Mouse (Mus musculus) spleen, adult 18-20 months (tissue): ENCODE results near the gene Eml1.
"Not testable (repeated sequence)": the region's sequence is repeated elsewhere in the genome, so short reads cannot be mapped to it uniquely, and the experiment has no call there.

Source experiments
- DNase-seq, 2 experiments: peaks; one replicate each; pipeline ENCODE4 v3.0.0; 2022; ENCODE audit warnings: mixed read lengths in 2 of 2

The Eml1 gene

GRCm38 (mm10) chr12:108478714-108479113 is 108.0 kb downstream of the Eml1 start:
- DNase-seq: no peak

DNA sequence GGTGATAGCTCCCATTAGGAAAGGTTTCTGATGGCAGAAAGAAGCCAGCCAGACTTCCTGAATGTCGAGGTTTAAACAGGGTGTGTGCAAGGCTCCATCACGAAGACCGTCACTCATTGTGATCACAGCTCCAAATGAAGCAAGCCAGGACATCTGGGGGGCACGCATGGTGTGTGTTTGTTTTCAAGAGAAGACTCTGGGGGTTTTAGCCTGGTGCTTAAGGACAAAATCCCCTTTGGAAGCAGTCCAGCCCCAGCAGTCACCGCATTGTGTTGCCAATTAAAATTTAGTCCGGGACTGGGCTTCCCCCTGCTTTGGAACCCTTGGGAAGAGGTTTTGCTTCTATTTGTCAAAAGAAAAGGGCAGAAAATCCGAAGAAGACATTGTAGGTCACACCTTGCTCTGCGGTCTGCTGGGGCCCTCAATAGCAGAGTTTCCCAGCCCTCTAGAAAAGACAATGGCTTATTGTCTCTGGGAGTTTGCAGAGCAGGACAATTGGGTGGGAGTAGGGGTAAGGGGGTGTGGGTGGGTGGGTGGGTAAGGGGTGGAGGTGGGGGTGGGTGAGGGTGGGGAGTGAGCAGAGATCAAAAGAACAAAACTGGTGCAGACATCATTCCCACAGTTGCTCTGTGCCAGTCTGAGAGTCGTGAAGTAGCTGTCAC is 110.1 kb downstream of the Eml1 start:
- no peak for DNase-seq

GRCm38 (mm10) chr12:108489076-108489475 is 118.3 kb downstream of the Eml1 start:
- no peak for DNase-seq

GRCm38 (mm10) chr12:108489741-108490140 is 119.0 kb downstream of the Eml1 start:
- DNase-seq: no peak

DNA sequence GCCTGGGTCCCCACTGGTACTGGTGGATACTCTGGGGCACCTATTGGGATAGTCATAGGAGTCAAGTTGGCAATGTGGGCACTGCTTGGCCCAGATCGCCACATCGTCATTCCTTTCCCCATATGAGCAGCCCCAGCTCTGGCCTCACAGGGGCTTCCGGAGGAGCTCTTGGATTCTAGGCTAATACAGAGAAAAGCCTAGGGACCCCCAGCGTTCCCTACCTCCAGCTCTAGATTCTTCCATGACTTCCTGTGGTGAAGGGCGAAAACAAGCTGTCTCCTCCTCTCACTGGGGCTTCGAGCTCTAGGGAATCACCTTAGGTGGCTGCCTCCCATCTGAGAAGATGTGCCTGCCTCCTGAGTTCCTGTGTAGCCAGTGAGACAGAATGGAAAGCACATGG is 119.6 kb downstream of the Eml1 start:
- no peak for DNase-seq

GRCm38 (mm10) chr12:108490954-108491353 is 120.2 kb downstream of the Eml1 start:
- DNase-seq: no peak

GRCm38 (mm10) chr12:108494011-108494541 is 123.3 kb downstream of the Eml1 start:
- no peak for DNase-seq

GRCm38 (mm10) chr12:108495455-108496235 is 124.9 kb downstream of the Eml1 start:
- no peak for DNase-seq

GRCm38 (mm10) chr12:108503064-108503463 is 132.3 kb downstream of the Eml1 start:
- no peak for DNase-seq

DNA sequence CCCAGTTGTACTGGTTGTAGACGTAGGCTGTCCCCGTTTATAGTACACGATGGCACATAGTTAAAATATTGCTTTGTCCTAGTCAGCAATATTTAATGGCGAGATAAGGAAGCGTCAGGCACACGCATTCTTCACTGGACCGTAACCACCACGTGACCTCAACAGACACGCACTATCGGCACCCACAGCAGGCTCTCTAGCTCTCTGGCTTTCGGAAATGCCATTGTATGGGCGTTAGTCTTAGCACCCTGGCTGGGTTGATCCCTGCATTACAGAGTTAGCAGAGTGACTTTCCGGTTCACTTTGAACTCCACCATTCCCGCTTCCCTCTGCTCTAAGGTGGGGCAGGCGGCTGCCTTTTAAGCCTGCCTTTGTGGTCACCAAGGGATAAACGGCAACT is 132.8 kb downstream of the Eml1 start:
- DNase-seq: no peak

DNA sequence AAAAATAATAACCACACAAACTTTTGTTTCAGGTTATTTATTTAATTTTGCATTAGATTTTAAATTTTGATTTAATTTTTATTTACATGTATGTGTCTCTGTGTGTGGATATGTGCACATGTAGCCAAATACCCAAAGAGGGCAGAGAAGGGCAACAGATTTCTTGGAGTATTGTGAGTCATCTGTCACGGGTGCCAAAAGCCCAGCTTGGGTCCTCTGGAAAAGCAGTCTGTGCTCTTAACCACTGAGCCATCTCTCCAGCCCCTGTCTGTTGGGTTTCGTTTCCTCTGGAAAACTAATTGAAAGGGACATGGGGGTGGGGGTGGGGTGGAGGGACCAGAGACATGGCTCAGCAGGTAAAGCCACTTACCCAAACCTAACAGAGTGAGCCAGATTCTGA is 135.1 kb downstream of the Eml1 start:
- DNase-seq: no peak

DNA sequence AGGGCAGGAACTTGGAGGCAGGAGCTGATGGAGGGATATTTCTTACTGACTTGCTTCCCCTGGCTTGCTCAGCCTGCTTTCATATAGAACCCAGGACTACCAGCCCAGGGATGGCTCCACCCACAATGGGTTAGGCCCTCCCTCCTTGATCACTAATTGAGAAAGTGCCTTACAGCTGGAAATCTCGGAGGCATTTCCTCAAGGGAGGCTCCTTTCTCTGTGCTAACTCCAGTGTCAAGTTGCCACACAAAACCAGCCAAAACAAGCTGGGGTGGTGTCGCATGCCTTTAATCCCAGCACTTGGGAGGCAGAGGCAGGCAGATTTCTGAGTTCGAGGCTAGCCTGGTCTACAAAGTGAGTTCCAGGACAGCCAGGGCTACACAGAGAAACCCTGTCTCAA is 136.3 kb downstream of the Eml1 start:
- not testable (repeated sequence) for DNase-seq

- DNase-seq: no peak
Measured at GRCm38 (mm10) chr12:108510571-108510970, 139.8 kb downstream of the Eml1 start.

- no peak for DNase-seq
Measured at GRCm38 (mm10) chr12:108511009-108511408, 140.3 kb downstream of the Eml1 start.

GRCm38 (mm10) chr12:108515464-108515863 is 144.7 kb downstream of the Eml1 start:
- no peak for DNase-seq

DNA sequence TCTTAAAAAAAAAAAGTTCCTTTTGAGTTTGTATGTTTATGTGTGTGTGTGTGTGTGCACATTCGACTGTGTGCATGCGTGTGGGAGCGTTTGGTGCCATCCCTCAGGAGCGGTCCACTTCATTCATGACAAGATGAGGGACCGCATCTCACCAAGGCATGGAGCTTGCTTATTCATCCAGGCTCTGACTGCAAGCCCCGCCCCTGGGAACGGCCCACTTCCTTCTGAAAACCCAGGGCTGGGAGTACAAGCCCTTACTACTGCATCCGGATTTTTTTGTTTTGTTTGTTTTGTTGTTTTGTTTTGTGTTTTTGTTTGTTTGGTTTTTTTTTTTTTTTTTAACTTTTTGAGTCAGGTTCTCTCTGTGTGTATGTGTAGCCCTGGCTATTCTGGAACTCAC is 148.6 kb downstream of the Eml1 start:
- no peak for DNase-seq

DNA sequence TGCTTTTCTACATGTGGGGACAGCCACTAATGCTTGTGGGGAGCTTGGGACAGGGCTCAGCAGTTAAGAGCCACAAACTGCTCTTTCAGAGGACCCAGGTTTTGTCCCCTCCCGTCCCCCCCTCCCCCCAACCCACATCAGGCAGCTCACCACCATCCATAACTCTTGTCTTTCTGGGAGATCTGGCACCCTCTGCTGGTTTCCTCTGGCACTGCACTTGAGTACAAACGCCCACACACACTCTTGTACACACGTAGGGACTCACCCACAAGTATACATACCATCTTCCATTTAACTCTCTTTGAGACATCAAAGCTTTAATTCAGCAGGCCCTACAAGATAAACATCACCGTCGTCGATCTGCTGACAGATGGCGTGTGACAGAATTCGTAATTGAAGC is 158.5 kb downstream of the Eml1 start:
- peak in 1 of 2 experiments; percentile 28 for DNase-seq

GRCm38 (mm10) chr12:108534484-108534883 is 163.7 kb downstream of the Eml1 start:
- DNase-seq: no peak

DNA sequence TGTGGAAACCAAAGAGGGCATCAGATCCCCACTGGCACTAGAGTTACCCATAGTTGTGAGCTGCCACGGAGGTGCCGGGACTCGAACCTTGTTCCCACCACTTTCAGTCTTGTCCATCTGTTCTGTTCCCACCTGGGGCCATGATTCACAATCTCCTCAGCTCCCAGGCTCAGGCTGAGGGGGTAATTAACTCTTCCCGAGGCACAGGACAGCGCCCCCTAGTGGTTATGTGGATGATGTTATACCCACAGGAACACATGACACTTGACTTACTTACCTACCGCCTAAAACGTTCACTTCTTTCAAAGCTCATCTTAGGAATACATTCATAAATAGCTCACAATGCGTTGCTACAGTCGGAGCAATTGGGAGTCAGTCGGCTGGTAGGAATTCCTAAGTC is 165.7 kb downstream of the Eml1 start:
- no peak for DNase-seq

- peak in 1 of 2 experiments; percentile 16 for DNase-seq
Measured at GRCm38 (mm10) chr12:108541088-108541487, 170.3 kb downstream of the Eml1 start.

DNA sequence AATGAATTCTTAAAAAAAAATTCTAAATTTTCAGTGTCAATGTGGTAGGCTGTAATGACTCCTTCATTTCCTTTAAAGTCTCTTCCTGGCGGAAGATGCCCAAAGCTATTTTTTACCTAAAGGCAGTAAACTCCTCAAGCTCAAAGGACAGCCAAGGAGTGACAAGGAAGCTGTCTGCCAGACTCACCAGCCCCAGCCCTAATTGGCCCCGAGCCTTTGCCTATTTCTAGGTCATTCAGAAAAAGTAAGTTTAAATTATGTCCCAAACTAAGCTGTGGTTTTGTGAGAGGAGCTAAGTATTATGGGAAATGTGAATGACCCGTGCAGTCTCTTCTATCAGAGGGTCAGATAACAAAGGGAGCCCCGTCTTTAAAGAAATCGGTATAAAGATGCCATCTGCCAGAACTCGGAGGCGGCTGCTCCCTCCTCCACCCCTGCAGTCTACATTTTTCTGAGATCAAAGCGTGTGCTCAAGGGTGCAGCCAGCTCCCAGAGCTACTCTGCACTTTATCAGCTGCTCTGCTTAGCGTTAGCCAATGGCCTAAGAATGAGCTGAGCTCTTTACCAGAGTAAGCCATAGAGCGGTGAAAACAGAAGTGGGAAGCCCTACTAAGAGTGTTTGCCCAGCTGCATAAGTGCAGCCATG is 175.9 kb downstream of the Eml1 start:
- no peak for DNase-seq

DNA sequence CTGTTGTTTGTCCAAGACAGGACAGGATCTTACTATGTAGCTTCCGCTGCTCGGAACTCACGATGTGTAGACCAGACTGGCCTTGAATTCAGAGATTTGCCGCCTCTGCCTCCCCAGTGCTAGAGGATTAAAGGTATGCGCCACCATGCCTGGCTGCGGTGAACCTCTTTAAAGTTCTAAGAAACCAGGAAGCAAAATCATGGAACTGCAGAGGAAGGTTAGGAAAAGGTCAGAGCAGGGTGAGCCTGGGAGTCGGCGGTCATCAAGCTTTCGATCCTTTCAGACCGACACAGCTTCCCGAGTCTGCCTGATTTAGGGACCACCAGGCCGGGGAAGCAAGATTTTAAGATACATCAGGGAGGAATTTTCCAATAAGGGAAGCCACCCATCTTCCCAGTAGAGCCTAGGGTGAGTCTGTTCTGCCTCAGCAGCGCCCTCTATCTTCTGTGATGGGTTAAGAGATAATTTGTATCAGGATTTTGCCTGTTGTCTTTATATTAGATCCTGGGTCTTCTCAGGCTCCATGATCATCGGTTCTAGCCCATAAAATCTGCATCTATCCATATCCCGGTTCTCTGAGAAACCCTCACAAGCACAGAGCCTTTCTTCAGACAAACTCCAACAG is 176.6 kb downstream of the Eml1 start:
- DNase-seq: no peak

DNA sequence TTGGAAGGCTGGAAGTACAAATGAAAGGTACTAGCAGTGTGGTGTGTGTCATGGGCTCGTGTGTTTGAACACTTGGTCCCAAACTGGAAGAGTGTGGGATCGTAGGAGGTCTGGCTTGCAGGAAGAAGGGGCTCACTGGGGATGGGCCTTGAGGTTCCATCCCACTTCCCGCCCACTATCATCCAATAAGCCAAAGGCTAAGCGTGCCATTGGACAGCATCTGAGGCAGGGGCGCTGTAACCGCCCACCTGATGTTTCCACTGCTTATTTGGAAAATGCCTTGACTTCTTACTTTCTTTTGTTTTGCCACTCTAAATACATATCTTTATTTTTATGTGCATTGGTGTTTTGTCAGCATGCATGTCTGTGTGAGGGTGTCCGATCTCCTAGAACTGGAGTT is 181.0 kb downstream of the Eml1 start:
- DNase-seq: no peak
